Mouse (Mus musculus) intestine, embryonic 16.5 days (tissue): Measurements from ENCODE around the gene Gpr132. TPM values are rescaled to one million over a fixed set of nuclear protein-coding genes. Genes with fewer than 3 reads are reported as not detected.

Experiments
- ATAC-seq: fragments of 200-750 bp; cut with Nextera tagmentation; 2 replicates; pipeline ENCODE4 v1.8.0; 2017; ENCODE audit warnings: moderate TSS enrichment, moderate library complexity
- H3K27ac ChIP-seq: fragments of 300-500 bp; sonication (generic); 2 replicates; pipeline ENCODE4 v1.5.1; 2014; ENCODE audit warnings: mild to moderate bottlenecking, low read length
- H3K27me3 ChIP-seq: fragments of 300-500 bp; sonication (generic); replicated peaks from 2 replicates; pipeline ENCODE4 v1.6.1; 2014; ENCODE audit warnings: low read length, control low read depth, mixed read lengths; ENCODE audit not compliant: control insufficient read depth, insufficient read depth
- H3K36me3 ChIP-seq: fragments of 300-500 bp; sonication (generic); 2 replicates; pipeline ENCODE4 v1.6.1; 2014; ENCODE audit warnings: low read length, control low read depth; ENCODE audit not compliant: control insufficient read depth, insufficient read depth
- H3K4me1 ChIP-seq: fragments of 300-500 bp; sonication (generic); 2 replicates; pipeline ENCODE4 v1.6.1; 2014; ENCODE audit warnings: low read length, control low read depth, mixed read lengths; ENCODE audit not compliant: control insufficient read depth, insufficient read depth
- H3K4me2 ChIP-seq: fragments of 300-500 bp; sonication (generic); 2 replicates; pipeline ENCODE4 v1.6.1; 2014; ENCODE audit warnings: low read depth, low read length, control low read depth
- H3K4me3 ChIP-seq: fragments of 300-500 bp; sonication (generic); 2 replicates; pipeline ENCODE4 v1.5.1; 2014; ENCODE audit warnings: mild to moderate bottlenecking, low read length
- H3K9ac ChIP-seq: fragments of 300-500 bp; sonication (generic); 2 replicates; pipeline ENCODE4 v1.6.1; 2014; ENCODE audit warnings: low read depth, low read length
- H3K9me3 ChIP-seq: fragments of 300-500 bp; sonication (generic); 2 replicates; pipeline ENCODE4 v1.6.1; 2016; ENCODE audit warnings: low read length, control low read depth; ENCODE audit not compliant: control insufficient read depth
- WGBS: fragments of 180-500 bp; shearing (Covaris S2); extraction: QIAGEN DNeasy Blood & Tissue Kit; methylation state at CpG from one replicate; pipeline ENCODE4 v1.1.7; 2014; 5-methylcytosine and 5-hydroxymethylcytosine counted together
- polyA plus RNA-seq: library from polyadenylated mRNA; unstranded; fragments of >200 nt; fragmentation: Nextera tagmentation; extraction: Ambion mirVana; gene quantifications from 2 replicates; pipeline ENCODE4 v1.2.1, GENCODE M21; 2015

Gpr132 gene
- polyA plus RNA-seq, 1 experiment from 2014 or later: 0.40 TPM

DNA sequence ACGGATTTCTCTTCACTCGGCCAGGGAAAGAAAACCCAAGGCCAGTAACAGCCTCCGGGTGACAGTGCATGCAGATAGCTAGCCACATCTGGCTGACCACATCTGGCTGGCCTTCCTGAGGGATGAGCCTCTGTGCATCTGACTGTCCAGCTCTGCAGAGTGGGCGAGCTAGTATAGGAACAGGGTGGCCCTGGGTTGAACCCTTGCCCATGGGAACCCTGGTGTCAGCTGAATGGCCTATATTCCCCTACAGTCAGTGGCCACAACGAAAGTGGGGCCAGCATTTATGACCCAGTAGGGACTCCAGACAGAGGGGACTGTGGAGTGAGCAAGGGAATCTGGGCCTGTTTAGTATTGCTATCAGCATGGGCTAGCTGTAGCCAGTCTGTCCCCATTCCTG is 37.0 kb upstream of the Gpr132 start:
- H3K9me3 ChIP-seq: no peaks in the 10 kb centered on the region
- H3K4me3 ChIP-seq: no peak overlapping the region
- ATAC-seq: no peak
- H3K27ac ChIP-seq: no peak overlapping the region
- H3K4me2 ChIP-seq: no peak overlapping the region
- no peaks in the 10 kb centered on the region for H3K4me1 ChIP-seq
- 85% methylated on average over 5 of the region's 5 CpGs for WGBS
- H3K36me3 ChIP-seq: no peaks in the 10 kb centered on the region
- no peak overlapping the region for H3K9ac ChIP-seq
- no peaks in the 10 kb centered on the region for H3K27me3 ChIP-seq

- 68% methylated on average over 8 of the region's 8 CpGs for WGBS
- Histone ChIP-seq H3K9me3 (no peaks in the 10 kb centered on the region), H3K27me3 (no peaks in the 10 kb centered on the region), H3K4me2 (no peak overlapping the region), H3K27ac (no peak overlapping the region), H3K4me3 (no peak overlapping the region), H3K36me3 (no peaks in the 10 kb centered on the region), H3K9ac (no peak overlapping the region), H3K4me1 (no peaks in the 10 kb centered on the region)
- no peak for ATAC-seq
Measured at GRCm38 (mm10) chr12:112903941-112904340, 35.9 kb upstream of the Gpr132 start.

DNA sequence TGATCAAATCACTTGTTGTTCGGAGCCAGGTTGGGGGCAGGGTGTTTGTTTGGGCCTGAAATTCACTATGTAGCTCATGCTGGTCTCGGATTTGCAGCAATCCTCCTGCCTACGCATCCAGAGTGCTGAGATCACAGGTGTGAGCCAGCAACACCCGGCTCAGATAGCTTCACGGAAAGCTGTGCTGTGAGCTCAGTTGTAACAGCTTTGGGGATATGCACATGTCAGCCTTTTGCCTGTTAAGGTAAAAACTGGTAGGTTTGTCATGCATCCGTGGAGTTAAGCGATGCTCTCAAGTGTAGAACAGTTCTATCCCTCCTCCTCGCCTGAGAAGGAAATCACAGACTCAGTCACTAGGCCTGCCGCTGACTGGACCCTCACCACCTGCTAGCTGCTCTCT is 32.6 kb upstream of the Gpr132 start:
- Histone ChIP-seq H3K4me2 (no peak overlapping the region), H3K27me3 (no peaks in the 10 kb centered on the region), H3K36me3 (no peaks in the 10 kb centered on the region), H3K4me1 (peaks cover 4% of the 10 kb centered on the region; the same call in 1 of the 2 replicates), H3K9me3 (no peaks in the 10 kb centered on the region), H3K4me3 (no peak overlapping the region), H3K27ac (no peak overlapping the region), H3K9ac (no peak overlapping the region)
- whole genome bisulfite sequencing: 82% methylated on average over 9 of the region's 9 CpGs
- no peak for ATAC-seq

DNA sequence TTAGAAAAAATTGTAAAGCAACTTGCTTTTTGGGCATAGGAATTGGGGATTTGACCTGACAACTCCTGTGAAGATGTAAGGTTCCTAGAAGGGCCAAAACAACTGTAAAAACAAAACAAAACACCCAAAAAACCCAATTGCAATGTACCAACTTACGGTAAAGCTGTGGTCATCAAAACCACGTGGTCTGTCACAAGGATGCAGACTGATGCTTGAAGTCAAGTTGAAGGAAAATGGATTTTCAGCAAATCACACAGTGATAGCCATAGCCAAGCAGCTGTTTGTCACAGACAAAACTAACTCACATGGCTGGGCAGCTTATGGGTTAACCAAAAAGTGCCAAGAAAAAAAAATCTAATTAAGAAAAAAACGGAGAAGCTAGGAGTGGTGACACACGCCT is 30.9 kb upstream of the Gpr132 start:
- Histone ChIP-seq H3K27me3 (no peaks in the 10 kb centered on the region), H3K4me1 (peaks cover 4% of the 10 kb centered on the region; the same call in 1 of the 2 replicates), H3K4me2 (no peak overlapping the region), H3K27ac (no peak overlapping the region), H3K4me3 (no peak overlapping the region), H3K9me3 (no peaks in the 10 kb centered on the region), H3K36me3 (no peaks in the 10 kb centered on the region), H3K9ac (no peak overlapping the region)
- ATAC-seq: no peak
- 65% methylated on average over 4 of the region's 4 CpGs for WGBS

DNA sequence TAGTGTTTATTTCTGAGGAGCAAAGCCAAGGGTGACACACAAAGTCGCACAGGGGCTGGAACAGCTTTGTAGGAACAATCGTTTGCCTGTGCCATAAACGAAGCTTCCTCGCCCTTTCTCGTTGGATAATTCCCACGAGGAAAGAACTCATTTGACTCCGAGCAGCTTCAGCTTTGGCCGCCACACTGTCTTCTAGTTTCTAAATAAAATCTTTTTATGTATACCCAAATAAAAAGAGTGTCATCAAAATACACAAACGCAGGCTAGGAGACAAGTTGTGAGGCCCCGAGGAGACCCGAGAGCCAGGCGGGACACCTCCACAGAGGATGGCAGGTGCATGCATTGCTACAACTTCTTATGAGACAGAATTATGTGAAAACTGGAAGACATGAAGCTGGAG is 30.3 kb upstream of the Gpr132 start:
- no peaks in the 10 kb centered on the region for H3K9me3 ChIP-seq

GRCm38 (mm10) chr12:112897522-112898212 is 29.6 kb upstream of the Gpr132 start:
- H3K9ac ChIP-seq: no peak overlapping the region
- peak; percentile 83 for ATAC-seq
- peaks cover 4% of the 10 kb centered on the region; the same call in 1 of the 2 replicates for H3K4me1 ChIP-seq
- no peaks in the 10 kb centered on the region for H3K27me3 ChIP-seq
- H3K36me3 ChIP-seq: no peaks in the 10 kb centered on the region
- no peak overlapping the region for H3K27ac ChIP-seq
- WGBS: 31% methylated on average over 16 of the region's 16 CpGs
- H3K4me3 ChIP-seq: no peak overlapping the region
- no peak overlapping the region for H3K4me2 ChIP-seq
- no peaks in the 10 kb centered on the region for H3K9me3 ChIP-seq

More for the DNA sequence above, 30.3 kb upstream of the Gpr132 start:
- Histone ChIP-seq H3K36me3 (no peaks in the 10 kb centered on the region), H3K9ac (no peak overlapping the region), H3K4me3 (no peak overlapping the region), H3K27ac (no peak overlapping the region), H3K27me3 (no peaks in the 10 kb centered on the region), H3K4me2 (no peak overlapping the region), H3K4me1 (peaks cover 4% of the 10 kb centered on the region; the same call in 1 of the 2 replicates)
- no peak for ATAC-seq
- 61% methylated on average over 12 of the region's 12 CpGs for WGBS

DNA sequence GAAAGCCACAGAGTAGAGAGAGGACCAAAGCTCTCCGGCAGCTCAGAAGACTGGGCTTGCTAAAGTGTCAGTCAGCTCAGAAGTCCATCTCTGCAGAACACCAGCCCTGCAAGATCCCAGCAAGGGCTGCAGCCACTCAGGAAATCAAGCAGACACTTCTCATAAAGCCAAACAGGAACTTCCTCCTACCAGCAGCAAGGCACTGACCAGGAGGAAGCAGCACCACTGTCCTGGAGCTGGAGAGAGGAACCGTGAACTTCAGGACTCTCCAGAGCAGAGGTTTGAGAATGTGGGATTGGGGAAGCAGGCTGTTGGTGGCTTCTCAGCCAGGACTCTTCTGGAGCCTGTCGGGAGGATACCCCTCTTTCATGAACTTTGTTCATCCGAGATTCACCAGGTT is 26.9 kb upstream of the Gpr132 start:
- H3K27ac ChIP-seq: 0 out of 2 replicates have a peak overlapping the region, but pooled peaks have one; percentile 8
- H3K36me3 ChIP-seq: no peaks in the 10 kb centered on the region
- 53% methylated on average over 4 of the region's 4 CpGs for WGBS
- H3K9me3 ChIP-seq: no peaks in the 10 kb centered on the region
- no peak overlapping the region for H3K4me2 ChIP-seq
- no peaks in the 10 kb centered on the region for H3K27me3 ChIP-seq
- no peak overlapping the region for H3K9ac ChIP-seq
- no peak for ATAC-seq
- peaks cover 4% of the 10 kb centered on the region; the same call in 1 of the 2 replicates for H3K4me1 ChIP-seq
- H3K4me3 ChIP-seq: no peak overlapping the region

DNA sequence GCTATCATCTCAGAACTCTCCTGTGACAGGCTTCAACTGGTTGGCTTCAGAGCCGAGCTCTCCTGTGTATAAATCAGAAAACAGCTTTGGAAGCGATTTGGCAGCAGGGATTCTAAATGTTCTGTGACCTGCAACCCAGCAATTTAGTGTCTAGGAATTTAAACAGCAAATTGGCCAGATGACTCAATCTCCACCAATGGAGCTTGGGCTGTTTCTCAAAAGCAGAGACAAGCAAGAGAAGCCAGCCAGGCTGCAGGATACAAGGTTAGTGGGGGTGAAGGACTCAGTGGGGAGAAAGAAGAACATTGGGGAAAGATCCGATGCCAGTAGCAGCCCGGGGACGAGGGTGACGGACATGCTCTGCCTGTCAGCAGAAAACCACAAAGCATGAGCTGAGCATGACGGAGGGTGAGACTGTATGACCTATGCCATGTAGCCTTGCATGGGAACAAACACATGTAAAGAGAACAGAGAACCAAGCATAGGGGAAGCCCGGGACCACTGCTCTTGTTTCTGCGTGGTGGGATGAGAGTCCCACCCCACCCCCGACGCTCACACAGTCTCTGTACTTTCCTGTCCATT is 26.4 kb upstream of the Gpr132 start:
- Histone ChIP-seq H3K4me1 (peaks cover 4% of the 10 kb centered on the region; the same call in 1 of the 2 replicates), H3K27ac (0 out of 2 replicates have a peak overlapping the region, but pooled peaks have one; percentile 8), H3K4me3 (no peak overlapping the region), H3K9ac (no peak overlapping the region), H3K4me2 (no peak overlapping the region), H3K36me3 (no peaks in the 10 kb centered on the region), H3K9me3 (no peaks in the 10 kb centered on the region), H3K27me3 (no peaks in the 10 kb centered on the region)
- ATAC-seq: no peak
- WGBS: 56% methylated on average over 11 of the region's 11 CpGs

GRCm38 (mm10) chr12:112885465-112885864 is 17.4 kb upstream of the Gpr132 start:
- no peaks in the 10 kb centered on the region for H3K36me3 ChIP-seq
- WGBS: 43% methylated on average over 6 of the region's 7 CpGs
- no peak overlapping the region for H3K27ac ChIP-seq
- H3K27me3 ChIP-seq: no peaks in the 10 kb centered on the region
- no peak overlapping the region for H3K4me2 ChIP-seq
- ATAC-seq: no peak
- no peak overlapping the region for H3K4me3 ChIP-seq
- H3K9ac ChIP-seq: no peak overlapping the region
- H3K9me3 ChIP-seq: 0 out of 2 replicates have a peak, but pooled peaks cover 2% of the 10 kb centered on the region
- H3K4me1 ChIP-seq: no peaks in the 10 kb centered on the region
